Mouse (Mus musculus) lung, adult 2 months (tissue): ENCODE measurements at regions not wholly inside any gene's neighbourhood (a gene's known extent, or its start where the extent isn't known, plus 50 kb on each side); places are given as distances from the start of the nearest gene placed in this dataset.

ENCODE experiments used
- DNase-seq: peaks from one replicate; pipeline ENCODE4 v3.0.0; 2022
- H3K4me1 ChIP-seq: fragments of 200-500 bp; 2 replicates; pipeline ENCODE4 v1.6.1; 2011; ENCODE audit warnings: low read length; ENCODE audit not compliant: control insufficient read depth, insufficient read depth
- H3K4me3 ChIP-seq: fragments of 200-500 bp; replicated peaks from 2 replicates; pipeline ENCODE3; 2011; ENCODE audit warnings: low read depth, mild to moderate bottlenecking, control low read depth, low read length; ENCODE audit errors: extremely low read depth
- CTCF ChIP-seq: fragments of 200-500 bp; IDR thresholded peaks from 2 replicates; pipeline ENCODE4 v1.5.1; 2011; ENCODE audit warnings: mild to moderate bottlenecking, low read length, control low read depth; ENCODE audit not compliant: insufficient read depth
- POLR2A ChIP-seq: fragments of 200-500 bp; IDR thresholded peaks from 2 replicates; pipeline ENCODE4 v1.6.1; 2011; ENCODE audit warnings: low read depth, mild to moderate bottlenecking, control low read depth, low read length, borderline replicate concordance; ENCODE audit errors: extremely low read depth
- WGBS: fragments of 180-500 bp; shearing (Covaris S2); methylation state at CpG from one replicate; pipeline ENCODE4 v1.1.7; 2018; 5-methylcytosine and 5-hydroxymethylcytosine counted together

- no peaks in the 10 kb centered on the region for H3K4me1 ChIP-seq
- 65% methylated on average over 3 of the region's 3 CpGs for WGBS
- no peak for DNase-seq
- H3K4me3 ChIP-seq, result no peak overlapping the region
- TF ChIP-seq POLR2A (no peak), CTCF (no peak)
These were observed 325.9 kb upstream of the Actbl2 start for GRCm38 (mm10) chr13:110928894-110929293.

DNA sequence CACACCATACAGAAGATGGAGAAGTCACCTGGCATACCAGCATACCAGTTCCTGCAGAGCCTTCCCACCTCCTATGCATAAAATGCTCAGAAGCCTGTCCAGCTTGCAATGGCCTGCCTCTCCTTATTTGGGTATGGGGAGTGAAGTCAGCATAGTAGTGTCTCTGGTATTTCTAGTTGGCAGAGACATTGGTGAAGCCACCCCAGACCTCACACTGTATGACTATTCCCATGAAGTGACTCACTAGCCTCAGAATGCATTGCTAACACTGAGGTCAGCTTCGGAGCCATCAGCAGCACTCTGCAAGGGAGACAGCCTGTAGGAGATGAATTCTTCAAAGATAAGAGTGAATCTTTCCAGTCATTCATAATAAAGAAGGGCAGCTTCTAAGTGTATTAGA, 325.2 kb upstream of the Actbl2 start:
- H3K4me3 ChIP-seq, result no peak overlapping the region
- TF ChIP-seq CTCF, result no peak
- TF ChIP-seq POLR2A, result no peak
- no peaks in the 10 kb centered on the region for H3K4me1 ChIP-seq
- 61% methylated on average over 1 of the region's 1 CpGs for WGBS
- DNase-seq, result no peak

- no peak for DNase-seq
- WGBS, result 54% methylated on average over 1 of the region's 1 CpGs
- no peak overlapping the region for H3K4me3 ChIP-seq
- H3K4me1 ChIP-seq, result no peaks in the 10 kb centered on the region
- no peak for TF ChIP-seq CTCF
- TF ChIP-seq POLR2A, result no peak
These were observed 313.2 kb upstream of the Actbl2 start for GRCm38 (mm10) chr13:110941587-110941986.

- WGBS, result 58% methylated on average over 4 of the region's 4 CpGs
These were observed 311.7 kb upstream of the Actbl2 start for GRCm38 (mm10) chr13:110942986-110943644.

GRCm38 (mm10) chr13:110944061-110944460, 310.8 kb upstream of the Actbl2 start:
- H3K4me1 ChIP-seq, result no peaks in the 10 kb centered on the region
- DNase-seq, result no peak
- 48% methylated on average over 4 of the region's 4 CpGs for WGBS
- H3K4me3 ChIP-seq, result no peak overlapping the region
- TF ChIP-seq CTCF (no peak), POLR2A (no peak)

More at GRCm38 (mm10) chr13:110942986-110943644, 311.7 kb upstream of the Actbl2 start:
- H3K4me1 ChIP-seq, result no peaks in the 10 kb centered on the region
- TF ChIP-seq POLR2A (no peak), CTCF (no peak)
- no peak overlapping the region for H3K4me3 ChIP-seq
- DNase-seq, result no peak

GRCm38 (mm10) chr13:110944683-110945082, 310.1 kb upstream of the Actbl2 start:
- no peak for DNase-seq
- H3K4me1 ChIP-seq, result no peaks in the 10 kb centered on the region
- 82% methylated on average over 5 of the region's 5 CpGs for WGBS
- no peak overlapping the region for H3K4me3 ChIP-seq
- no peak for TF ChIP-seq POLR2A
- no peak for TF ChIP-seq CTCF

DNA sequence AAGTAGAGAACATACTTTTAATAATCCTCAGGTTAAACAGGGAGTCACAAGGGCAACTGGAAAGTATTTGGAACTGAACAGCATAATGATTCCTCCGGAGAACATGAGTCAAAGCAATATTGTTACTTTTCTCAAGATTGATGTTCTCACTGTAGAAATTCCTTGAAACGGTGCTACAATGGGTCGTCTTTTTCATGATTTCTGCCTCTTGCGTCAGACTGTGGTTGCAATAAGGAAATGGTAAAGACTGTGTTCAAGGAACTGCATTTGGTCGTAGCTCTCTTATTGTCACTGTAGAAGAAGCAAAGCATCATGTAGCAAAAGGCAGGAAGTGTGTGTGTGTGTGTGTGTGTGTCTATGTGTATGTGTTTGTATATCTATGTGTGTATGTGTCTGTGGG, 294.6 kb upstream of the Actbl2 start:
- H3K4me3 ChIP-seq, result no peak overlapping the region
- no peak for TF ChIP-seq POLR2A
- TF ChIP-seq CTCF, result no peak
- H3K4me1 ChIP-seq, result no peaks in the 10 kb centered on the region
- WGBS, result 34% methylated on average over 5 of the region's 5 CpGs
- no peak for DNase-seq

- 23% methylated on average over 8 of the region's 8 CpGs for WGBS
- H3K4me1 ChIP-seq, result peaks cover 8% of the 10 kb centered on the region
- H3K4me3 ChIP-seq, result no peak overlapping the region
- peak; percentile 24 for DNase-seq
- TF ChIP-seq POLR2A, result no peak
- TF ChIP-seq CTCF, result no peak
These were observed 287.7 kb upstream of the Actbl2 start for GRCm38 (mm10) chr13:110967109-110967508.

GRCm38 (mm10) chr13:110967626-110968506, 286.9 kb upstream of the Actbl2 start:
- H3K4me1 ChIP-seq, result peaks cover 8% of the 10 kb centered on the region
- 25% methylated on average over 5 of the region's 5 CpGs for WGBS

More at GRCm38 (mm10) chr13:110967626-110968506, 286.9 kb upstream of the Actbl2 start:
- DNase-seq, result no peak
- no peak overlapping the region for H3K4me3 ChIP-seq
- peak; percentile 49; the same call in 1 of the 2 replicates for TF ChIP-seq CTCF
- TF ChIP-seq POLR2A, result no peak
